Mouse (Mus musculus): ENCODE results near the gene 2810408A11Rik. TPM values are rescaled to one million over a fixed set of nuclear protein-coding genes. Genes with fewer than 3 reads are reported as not detected.

2810408A11Rik gene
- polyA plus RNA-seq, 1 experiment from 2014 or later, result 17.8 TPM

DNA sequence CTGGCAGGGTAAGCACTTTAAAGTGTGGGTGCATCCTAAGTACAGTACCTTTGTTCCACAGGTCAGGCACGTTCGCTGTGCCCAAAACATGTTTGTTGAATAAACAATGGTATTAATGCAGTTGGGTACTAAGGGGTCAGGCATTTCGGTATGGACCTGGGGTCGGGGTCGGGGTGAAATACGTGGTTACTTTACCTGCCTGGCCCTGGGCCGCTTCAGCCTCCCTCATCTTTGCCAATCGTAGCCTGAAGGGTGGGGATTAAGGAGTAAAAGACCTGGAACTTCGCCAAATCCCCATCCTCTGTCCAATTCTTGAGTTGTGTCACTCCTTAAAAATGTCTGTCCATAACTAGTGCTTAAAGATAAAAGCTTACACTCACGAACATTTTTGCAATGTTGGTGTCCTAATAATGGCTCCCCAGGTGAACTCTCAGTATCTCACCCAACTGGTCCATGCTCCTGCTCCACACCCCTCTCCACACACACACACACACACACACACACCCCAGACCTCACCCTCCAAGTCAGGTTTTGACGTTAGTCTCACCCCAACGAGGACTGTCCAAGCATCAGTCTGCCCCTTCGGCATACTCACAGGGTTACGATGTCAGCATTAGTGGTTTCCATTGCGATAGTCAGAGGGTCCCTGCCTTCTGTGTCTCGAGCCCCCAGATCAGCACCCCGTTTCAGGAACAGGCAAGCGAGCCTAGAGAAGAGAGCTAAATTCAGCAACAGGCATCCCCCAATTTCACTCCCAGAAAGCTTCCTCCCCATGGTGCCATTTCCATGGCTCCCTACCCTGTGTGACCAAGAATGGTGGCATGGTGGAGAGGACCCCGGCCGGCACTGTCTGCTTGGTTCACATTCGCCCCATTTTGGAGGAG lies 18.8 kb downstream of the 2810408A11Rik start:
- peaks cover 24% of the 10 kb centered on the region for H3K27me3 ChIP-seq
- peak overlapping the region; percentile 52; the same call in 1 of the 2 replicates for H3K9ac ChIP-seq
- WGBS, result 65% methylated on average over 21 of the region's 21 CpGs
- peak overlapping the region; percentile 42; the same call in 1 of the 2 replicates for H3K27ac ChIP-seq
- no peaks in the 10 kb centered on the region for H3K9me3 ChIP-seq (replicated peaks)
- H3K4me3 ChIP-seq, result peak overlapping the region; percentile 44
- no peak for ATAC-seq (ENCODE audit: low FRiP score)
- H3K36me3 ChIP-seq, result no peaks in the 10 kb centered on the region
- H3K4me1 ChIP-seq, result peaks cover 26% of the 10 kb centered on the region
- H3K4me2 ChIP-seq (replicated peaks), result peak overlapping the region; percentile 83

DNA sequence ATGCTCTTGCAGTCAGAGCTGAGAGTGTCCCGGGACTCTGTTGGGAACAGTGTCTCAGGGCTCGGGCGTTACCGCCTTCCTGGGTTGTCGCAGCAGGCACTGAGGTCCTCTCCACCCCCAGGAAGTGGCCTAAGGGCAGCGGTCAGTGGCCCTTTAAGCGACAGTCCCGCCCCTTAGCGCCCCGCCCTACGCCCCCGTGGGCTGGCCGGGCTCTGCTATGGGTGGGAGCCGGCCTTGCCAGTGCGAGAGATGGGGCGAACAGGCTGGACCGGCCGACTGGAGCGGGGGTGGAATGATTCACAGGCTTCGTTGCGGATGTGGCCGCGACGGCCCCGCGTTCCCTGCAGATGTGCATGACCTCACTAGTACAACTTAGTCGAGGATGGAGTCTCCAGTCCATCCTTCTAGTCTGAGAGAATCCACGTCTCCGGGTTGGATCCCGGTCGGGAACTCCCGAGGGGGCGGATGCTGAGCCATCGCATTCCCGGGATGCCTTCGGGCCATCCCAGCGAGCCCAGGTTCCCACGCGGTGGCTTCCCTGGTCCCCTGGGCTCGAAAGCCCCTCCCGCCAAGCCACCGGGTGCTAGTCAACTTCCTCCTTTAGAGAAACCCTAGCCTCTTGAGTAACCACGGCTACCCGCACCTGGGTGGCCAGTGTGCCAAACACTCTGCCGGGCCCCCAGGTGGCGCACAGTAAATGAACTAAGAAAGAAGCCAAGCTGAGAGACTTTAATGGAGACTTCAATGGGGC lies 19.8 kb downstream of the 2810408A11Rik start, which contains the start of gene Kctd11:
Gene Kctd11 (minus strand): TSS at position 554 of the 751 bp plus-strand sequence.
- Histone ChIP-seq H3K27ac (peak within 1 kb of the TSS; percentile 42), H3K9ac (peak within 1 kb of the TSS; percentile 52), H3K4me3 (peak within 1 kb of the TSS; percentile 44), H3K36me3 (no peaks in the 10 kb centered on the region), H3K27me3 (peaks cover 24% of the 10 kb centered on the region), H3K4me1 (peaks cover 27% of the 10 kb centered on the region), H3K9me3 (replicated peaks) (no peaks in the 10 kb centered on the region), H3K4me2 (replicated peaks) (peak within 1 kb of the TSS; percentile 83)
- under 1% methylated on average over 46 of the region's 46 CpGs for WGBS
- ATAC-seq (ENCODE audit: low FRiP score), result peak; percentile 64

GRCm38 (mm10) chr11:69880506-69880852 lies 20.3 kb downstream of the 2810408A11Rik start:
- H3K9me3 ChIP-seq (replicated peaks), result no peaks in the 10 kb centered on the region
- H3K27me3 ChIP-seq, result peaks cover 24% of the 10 kb centered on the region
- peak overlapping the region; percentile 44 for H3K4me3 ChIP-seq
- peak overlapping the region; percentile 52 for H3K9ac ChIP-seq
- under 1% methylated on average over 18 of the region's 18 CpGs for WGBS
- H3K4me2 ChIP-seq (replicated peaks), result peak overlapping the region; percentile 83
- H3K36me3 ChIP-seq, result no peaks in the 10 kb centered on the region
- peaks cover 27% of the 10 kb centered on the region for H3K4me1 ChIP-seq
- peak; percentile 18 for ATAC-seq (ENCODE audit: low FRiP score)
- H3K27ac ChIP-seq, result peak overlapping the region; percentile 42

- Histone ChIP-seq H3K36me3 (no peaks in the 10 kb centered on the region), H3K4me3 (peak overlapping the region; percentile 44), H3K27me3 (peaks cover 24% of the 10 kb centered on the region), H3K27ac (no peak overlapping the region), H3K9me3 (replicated peaks) (no peaks in the 10 kb centered on the region), H3K9ac (no peak overlapping the region), H3K4me2 (replicated peaks) (peak overlapping the region; percentile 83), H3K4me1 (peaks cover 27% of the 10 kb centered on the region)
- WGBS, result 51% methylated on average over 15 of the region's 15 CpGs
- ATAC-seq (ENCODE audit: low FRiP score), result no peak
Measured at GRCm38 (mm10) chr11:69879711-69880110, 21.1 kb downstream of the 2810408A11Rik start.

- WGBS, result 88% methylated on average over 6 of the region's 6 CpGs
- Histone ChIP-seq H3K9ac (no peak overlapping the region), H3K36me3 (no peaks in the 10 kb centered on the region), H3K27me3 (peaks cover 24% of the 10 kb centered on the region), H3K4me1 (peaks cover 27% of the 10 kb centered on the region), H3K9me3 (replicated peaks) (no peaks in the 10 kb centered on the region), H3K4me2 (replicated peaks) (no peak overlapping the region), H3K27ac (no peak overlapping the region), H3K4me3 (no peak overlapping the region)
- ATAC-seq (ENCODE audit: low FRiP score), result no peak
Measured at GRCm38 (mm10) chr11:69878952-69879351, 21.8 kb downstream of the 2810408A11Rik start.

DNA sequence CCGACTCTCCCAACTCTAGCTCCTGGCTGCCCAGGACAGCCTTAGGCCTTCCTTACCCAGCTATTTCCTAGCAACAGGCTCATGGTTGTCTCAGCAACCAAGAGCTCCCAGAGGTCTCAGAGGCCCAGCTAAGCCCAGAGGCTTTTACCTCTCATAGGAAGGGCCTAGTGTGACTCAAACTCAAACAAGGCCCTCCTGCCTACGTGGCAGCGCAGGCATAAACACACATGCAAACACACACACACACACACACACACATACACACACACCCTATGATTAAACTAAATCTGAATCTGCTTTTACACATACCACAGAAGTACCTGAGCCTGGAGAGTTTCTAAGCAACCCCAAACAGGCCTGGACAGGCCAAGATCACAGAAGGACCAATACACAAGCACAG lies 22.4 kb downstream of the 2810408A11Rik start:
- Histone ChIP-seq H3K4me2 (replicated peaks) (no peak overlapping the region), H3K4me1 (peaks cover 27% of the 10 kb centered on the region), H3K9ac (0 out of 2 replicates have a peak overlapping the region, but pooled peaks have one; percentile 18), H3K27ac (no peak overlapping the region), H3K4me3 (no peak overlapping the region), H3K27me3 (peaks cover 24% of the 10 kb centered on the region), H3K9me3 (replicated peaks) (no peaks in the 10 kb centered on the region), H3K36me3 (no peaks in the 10 kb centered on the region)
- ATAC-seq (ENCODE audit: low FRiP score), result no peak
- 82% methylated on average over 3 of the region's 3 CpGs for WGBS

- Histone ChIP-seq H3K4me3 (0 out of 2 replicates have a peak within 1 kb of the TSS, but pooled peaks have one; percentile 6), H3K27me3 (peaks cover 24% of the 10 kb centered on the region), H3K4me1 (peaks cover 27% of the 10 kb centered on the region), H3K27ac (no peak within 1 kb of the TSS; the same call in 1 of the 2 replicates), H3K36me3 (no peaks in the 10 kb centered on the region), H3K9me3 (replicated peaks) (no peaks in the 10 kb centered on the region), H3K4me2 (replicated peaks) (peak within 1 kb of the TSS; percentile 44), H3K9ac (peak within 1 kb of the TSS; percentile 29; the same call in 1 of the 2 replicates)
- 92% methylated on average over 11 of the region's 11 CpGs for WGBS
- ATAC-seq (ENCODE audit: low FRiP score), result no peak
Measured at GRCm38 (mm10) chr11:69877878-69878277, 22.9 kb downstream of the 2810408A11Rik start, which contains the start of gene Tmem95. Gene Tmem95 (minus strand): TSS chr11:69878018.

GRCm38 (mm10) chr11:69876867-69877266 lies 23.9 kb downstream of the 2810408A11Rik start:
- no peaks in the 10 kb centered on the region for H3K9me3 ChIP-seq (replicated peaks)
- under 1% methylated on average over 12 of the region's 12 CpGs for WGBS
- 0 out of 2 replicates have a peak overlapping the region, but pooled peaks have one; percentile 6 for H3K4me3 ChIP-seq
- ATAC-seq (ENCODE audit: low FRiP score), result 0 out of 2 replicates have a peak, but pooled peaks have one; percentile 34
- H3K27me3 ChIP-seq, result peaks cover 16% of the 10 kb centered on the region
- no peak overlapping the region for H3K27ac ChIP-seq
- peaks cover 27% of the 10 kb centered on the region for H3K4me1 ChIP-seq
- H3K36me3 ChIP-seq, result no peaks in the 10 kb centered on the region
- H3K4me2 ChIP-seq (replicated peaks), result peak overlapping the region; percentile 44
- H3K9ac ChIP-seq, result peak overlapping the region; percentile 29; the same call in 1 of the 2 replicates

- no peak for ATAC-seq (ENCODE audit: low FRiP score)
- H3K4me2 ChIP-seq (replicated peaks), result no peak overlapping the region
- H3K27me3 ChIP-seq, result peaks cover 12% of the 10 kb centered on the region
- H3K4me1 ChIP-seq, result peaks cover 24% of the 10 kb centered on the region
- H3K4me3 ChIP-seq, result no peak overlapping the region
- H3K9me3 ChIP-seq (replicated peaks), result no peaks in the 10 kb centered on the region
- peak overlapping the region; percentile 17; the same call in 1 of the 2 replicates for H3K27ac ChIP-seq
- no peak overlapping the region for H3K9ac ChIP-seq
- H3K36me3 ChIP-seq, result no peaks in the 10 kb centered on the region
- 67% methylated on average over 7 of the region's 7 CpGs for WGBS
Measured at GRCm38 (mm10) chr11:69876186-69876585, 24.6 kb downstream of the 2810408A11Rik start.

DNA sequence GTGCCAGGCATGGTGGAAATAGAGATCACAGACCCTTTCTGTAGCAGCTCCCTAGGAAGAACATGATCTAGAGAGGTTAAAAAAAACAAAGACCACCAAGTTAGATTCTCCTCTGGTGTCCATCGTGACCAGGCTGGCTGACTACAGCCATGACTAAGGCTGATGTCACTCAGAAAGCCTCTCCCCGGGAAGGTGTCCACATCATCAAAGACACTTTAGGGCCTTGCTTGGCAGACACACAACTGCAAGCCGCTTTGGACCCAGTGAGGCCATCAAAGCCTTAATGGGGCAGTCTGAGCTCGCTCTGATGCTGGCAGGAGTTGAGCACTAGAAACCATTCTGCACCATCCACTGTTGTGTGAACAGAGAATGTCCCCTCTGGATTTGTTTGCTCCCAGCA lies 28.3 kb downstream of the 2810408A11Rik start:
- H3K9me3 ChIP-seq (replicated peaks), result no peaks in the 10 kb centered on the region
- H3K9ac ChIP-seq, result no peak overlapping the region
- H3K4me3 ChIP-seq, result no peak overlapping the region
- 87% methylated on average over 4 of the region's 4 CpGs for WGBS
- ATAC-seq (ENCODE audit: low FRiP score), result no peak
- H3K4me2 ChIP-seq (replicated peaks), result no peak overlapping the region
- no peaks in the 10 kb centered on the region; the same call in 1 of the 2 replicates for H3K27me3 ChIP-seq
- peaks cover 5% of the 10 kb centered on the region for H3K4me1 ChIP-seq
- H3K36me3 ChIP-seq, result no peaks in the 10 kb centered on the region
- no peak overlapping the region for H3K27ac ChIP-seq

DNA sequence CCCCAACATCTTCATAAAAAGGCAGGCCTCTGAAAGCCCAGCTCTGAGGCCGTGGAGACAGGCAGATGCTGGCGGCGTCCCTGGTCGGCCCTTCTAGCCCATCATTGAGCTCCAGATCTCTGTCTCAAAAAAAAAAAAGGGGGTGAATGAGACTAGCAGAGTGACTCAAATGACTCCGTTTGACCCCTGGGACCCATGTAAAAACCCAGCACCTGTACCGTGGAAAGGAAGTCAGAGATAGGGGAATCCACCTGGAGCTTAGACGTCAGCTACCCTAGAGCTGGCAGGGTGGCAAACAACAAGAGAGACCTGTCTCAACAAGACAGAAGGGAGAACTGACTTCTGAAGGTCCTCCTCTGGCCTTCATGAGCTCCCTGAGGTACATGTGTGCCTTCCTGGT lies 29.0 kb downstream of the 2810408A11Rik start:
- no peak overlapping the region for H3K4me2 ChIP-seq (replicated peaks)
- WGBS, result 86% methylated on average over 7 of the region's 7 CpGs
- no peaks in the 10 kb centered on the region for H3K9me3 ChIP-seq (replicated peaks)
- no peak overlapping the region for H3K9ac ChIP-seq
- H3K4me3 ChIP-seq, result no peak overlapping the region
- H3K36me3 ChIP-seq, result no peaks in the 10 kb centered on the region
- no peaks in the 10 kb centered on the region for H3K4me1 ChIP-seq
- ATAC-seq (ENCODE audit: low FRiP score), result no peak
- H3K27ac ChIP-seq, result no peak overlapping the region
- H3K27me3 ChIP-seq, result peaks cover 4% of the 10 kb centered on the region; the same call in 1 of the 2 replicates
